Mouse (Mus musculus) erythroblast, embryonic 14.5 days (primary cell): ENCODE data around the gene Spata5.

ENCODE experiments used
- GATA1 ChIP-seq: IDR thresholded peaks from 2 replicates; pipeline ENCODE4 v1.6.1; 2012; ENCODE audit warnings: low read length, inconsistent platforms, mixed read lengths
- TAL1 ChIP-seq: IDR thresholded peaks from 3 replicates; pipeline ENCODE4 v1.6.1; 2012; ENCODE audit warnings: low read length, inconsistent platforms, mixed read lengths

DNA sequence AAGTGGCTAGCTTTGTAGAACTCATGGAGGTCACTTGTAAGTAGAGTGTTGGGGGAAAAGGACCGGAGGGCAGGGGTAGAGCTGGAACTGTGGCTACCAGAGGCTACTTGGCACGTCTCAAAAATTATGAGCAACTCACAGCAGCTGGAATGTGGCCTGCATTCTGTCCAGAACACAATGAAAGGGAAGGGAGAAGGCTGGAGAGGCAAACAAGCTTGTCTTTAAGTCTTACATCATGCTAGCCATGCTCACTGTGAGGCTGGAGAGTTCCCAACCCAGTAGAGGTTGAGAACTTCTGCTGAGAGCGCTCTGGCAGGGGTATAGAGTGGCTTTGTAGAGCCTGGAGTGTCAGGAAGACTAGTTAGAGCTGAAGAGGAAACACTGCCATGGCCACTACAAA, 22.1 kb upstream of the Spata5 start:
- TF ChIP-seq GATA1, result no peak
- no peak for TF ChIP-seq TAL1
